16 mouse cellular contexts compared by ENCODE assay signal in the genomic region with DNA sequence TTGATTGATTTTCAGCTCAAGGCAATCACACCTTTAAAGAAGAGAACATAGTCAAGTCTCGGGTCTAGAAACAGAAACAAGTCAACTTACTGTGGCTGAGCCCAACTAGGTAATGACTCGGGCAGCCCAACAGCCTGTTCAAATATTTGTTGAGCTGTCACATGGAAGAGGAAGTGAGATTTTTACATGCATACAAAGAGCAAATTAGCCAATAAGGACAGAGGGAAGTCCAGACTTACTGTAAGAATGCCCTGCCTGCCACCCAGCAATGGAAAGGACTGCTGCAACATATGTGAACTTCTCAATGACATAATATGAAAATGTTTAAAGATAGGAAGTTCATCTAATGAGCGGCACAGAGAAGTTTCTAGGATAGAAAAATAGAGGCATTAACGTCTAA. TPM values are rescaled to one million over a fixed set of nuclear protein-coding genes. Genes with fewer than 3 reads are reported as not detected.
DNase-seq lines count a peak whose midpoint lies in the region; ATAC-seq and TF ChIP-seq lines count a peak whose summit lies in the region.
"Had no signal": no experiment of that assay in that cellular context is flagged by ENCODE, and none has a peak within 500 bp of the region (broad histone marks: within the 10 kb centered on the region; RNA-seq: fewer than 3 reads in every experiment).

No protein-coding gene starts in this region.

- WGBS in lung, embryonic 16.5 days: 42% methylated on average over 4 of the region's 4 CpGs
- 2% methylated on average over 4 of the region's 4 CpGs for WGBS in macrophage (ENCODE audit: missing documents)
- WGBS in stomach, postnatal 0 days: 41% methylated on average over 4 of the region's 4 CpGs
- 74% methylated on average over 4 of the region's 4 CpGs for WGBS in kidney, embryonic 14.5 days

- peaks cover 10% of the 10 kb centered on the region; the same call in 1 of the 2 replicates for H3K4me1 ChIP-seq in lung, embryonic 16.5 days (replicated peaks; ENCODE audit: control insufficient read depth, insufficient read depth, low read length)
- peaks cover 13% of the 10 kb centered on the region for H3K4me1 ChIP-seq in bone marrow macrophage, adult 2 months (ENCODE audit: control insufficient read depth, insufficient read depth, low read length)
- H3K4me1 ChIP-seq in stomach, postnatal 0 days (replicated peaks; ENCODE audit: control insufficient read depth, insufficient read depth): no peaks in the 10 kb centered on the region
- H3K4me1 ChIP-seq in kidney, embryonic 14.5 days (ENCODE audit: control insufficient read depth, insufficient read depth, low read length): peaks cover 6% of the 10 kb centered on the region; the same call in 1 of the 2 replicates

- H3K27me3 ChIP-seq in lung, embryonic 16.5 days (ENCODE audit: control insufficient read depth, insufficient read depth, low read depth, low read length): no peaks in the 10 kb centered on the region
- no peaks in the 10 kb centered on the region for H3K27me3 ChIP-seq in stomach, postnatal 0 days (ENCODE audit: control insufficient read depth, insufficient read depth, low read length)
- H3K27me3 ChIP-seq in kidney, embryonic 14.5 days (ENCODE audit: control insufficient read depth, insufficient read depth, low read length): no peaks in the 10 kb centered on the region
- H3K27me3 ChIP-seq: heart, embryonic 13.5 days; hindbrain, embryonic 15.5 days; limb, embryonic 13.5 days had no signal

- peaks cover 62% of the 10 kb centered on the region for H3K79me2 ChIP-seq in macrophage (ENCODE audit: inconsistent target)

- TF ChIP-seq EP300 in stomach, postnatal 0 days (optimal IDR thresholded peaks at IDR 0.05): no peak

- H3K4me3 ChIP-seq in lung, embryonic 16.5 days (ENCODE audit: low read length): no peak overlapping the region
- peak overlapping the region; percentile 40 for H3K4me3 ChIP-seq in bone marrow macrophage, adult 2 months (ENCODE audit: insufficient read depth, low read length)
- peak overlapping the region; percentile 5; the same call in 1 of the 2 replicates for H3K4me3 ChIP-seq in macrophage (ENCODE audit: inconsistent target)
- no peak overlapping the region for H3K4me3 ChIP-seq in stomach, postnatal 0 days (ENCODE audit: low read depth, low read length)
- no peak overlapping the region for H3K4me3 ChIP-seq in kidney, embryonic 14.5 days (ENCODE audit: low read length)
- H3K4me3 ChIP-seq: embryonic facial prominence, embryonic 10.5 days; gastrocnemius, adult 2 months; heart, embryonic 13.5 days; hindbrain, embryonic 15.5 days; limb, embryonic 13.5 days had no signal

- DNase-seq in lung, postnatal 14 days: no peak
- peak; percentile 67 for DNase-seq in stomach, postnatal 0 days (ENCODE audit: low spot score)
- DNase-seq in cerebellum, adult 11-12 months: no peak
- DNase-seq: adrenal gland, postnatal 25 days; cerebellum, adult 2 months; gastrocnemius, adult 2 months; kidney, postnatal 14 days; right cerebral cortex, postnatal 4 days had no signal

- no peaks in the 10 kb centered on the region for H3K9me3 ChIP-seq in lung, embryonic 16.5 days (ENCODE audit: control insufficient read depth, low read length)
- H3K9me3 ChIP-seq in stomach, postnatal 0 days (ENCODE audit: control insufficient read depth, low read length): no peaks in the 10 kb centered on the region
- H3K9me3 ChIP-seq in kidney, embryonic 14.5 days (ENCODE audit: control insufficient read depth, low read length): no peaks in the 10 kb centered on the region
- H3K9me3 ChIP-seq: embryonic facial prominence, embryonic 10.5 days; heart, embryonic 13.5 days; hindbrain, embryonic 15.5 days; limb, embryonic 13.5 days had no signal

- H3K27ac ChIP-seq in lung, embryonic 16.5 days (ENCODE audit: low read length): peak overlapping the region; percentile 17; the same call in 1 of the 2 replicates
- peak overlapping the region; percentile 70 for H3K27ac ChIP-seq in bone marrow macrophage, adult 2 months (ENCODE audit: insufficient read depth, low read depth, low read length)
- peak overlapping the region; percentile 71 for H3K27ac ChIP-seq in macrophage
- H3K27ac ChIP-seq in stomach, postnatal 0 days (replicated peaks): no peak overlapping the region
- H3K27ac ChIP-seq in kidney, embryonic 14.5 days (ENCODE audit: low read depth, low read length): no peak overlapping the region
- H3K27ac ChIP-seq: embryonic facial prominence, embryonic 10.5 days; gastrocnemius, adult 2 months; heart, embryonic 13.5 days; hindbrain, embryonic 15.5 days; limb, embryonic 13.5 days had no signal

- no peak overlapping the region for H3K9ac ChIP-seq in lung, embryonic 16.5 days (ENCODE audit: low read length)
- H3K9ac ChIP-seq in stomach, postnatal 0 days (ENCODE audit: low read length): no peak overlapping the region
- H3K9ac ChIP-seq in kidney, embryonic 14.5 days (ENCODE audit: low read depth, low read length): no peak overlapping the region
- H3K9ac ChIP-seq: heart, embryonic 13.5 days; hindbrain, embryonic 15.5 days; limb, embryonic 13.5 days had no signal

- TF ChIP-seq CTCF in bone marrow macrophage, adult 2 months (IDR thresholded peaks at IDR 0.05; ENCODE audit: low read depth, low read length): no peak
- TF ChIP-seq CTCF in stomach, postnatal 0 days (IDR thresholded peaks at IDR 0.05; ENCODE audit: low read depth): no peak

- H3K36me3 ChIP-seq in lung, embryonic 16.5 days (ENCODE audit: control insufficient read depth, insufficient read depth, low read length): no peaks in the 10 kb centered on the region
- H3K36me3 ChIP-seq in macrophage (ENCODE audit: inconsistent target): no peaks in the 10 kb centered on the region
- H3K36me3 ChIP-seq in stomach, postnatal 0 days (ENCODE audit: control insufficient read depth, insufficient read depth, low read length): no peaks in the 10 kb centered on the region
- peaks cover 4% of the 10 kb centered on the region; the same call in 1 of the 2 replicates for H3K36me3 ChIP-seq in kidney, embryonic 14.5 days (ENCODE audit: control insufficient read depth, insufficient read depth, low read length)
- H3K36me3 ChIP-seq: hindbrain, embryonic 15.5 days had no signal

- H3K4me2 ChIP-seq in lung, embryonic 16.5 days (ENCODE audit: low read depth, low read length): no peak overlapping the region
- no peak overlapping the region for H3K4me2 ChIP-seq in stomach, postnatal 0 days (replicated peaks; ENCODE audit: low read depth)
- no peak overlapping the region for H3K4me2 ChIP-seq in kidney, embryonic 14.5 days (replicated peaks; ENCODE audit: low read depth, low read length)
- H3K4me2 ChIP-seq: heart, embryonic 13.5 days; hindbrain, embryonic 15.5 days; limb, embryonic 13.5 days had no signal

- TF ChIP-seq POLR2A in bone marrow macrophage, adult 2 months (IDR thresholded peaks at IDR 0.05; ENCODE audit: borderline replicate concordance, low read depth, low read length): no peak

- peak; percentile 42; the same call in 1 of the 2 replicates for ATAC-seq in lung, embryonic 16.5 days (ENCODE audit: low read depth)
- peak; percentile 82 for ATAC-seq in stomach, postnatal 0 days (ENCODE audit: low FRiP score, low TSS enrichment)
- no peak for ATAC-seq in kidney, embryonic 14.5 days (ENCODE audit: low FRiP score, low TSS enrichment)

RNA-seq across cellular contexts. Expression of a gene that starts 3.9 kb away (rescaled TPM):
- polyA plus RNA-seq in lung, embryonic 16.5 days (2015; fragmentation: Nextera tagmentation; extraction: Ambion mirVana): 37.5 and 37.7 TPM in 2 replicates
- 40.9 and 48.6 TPM in 2 replicates for polyA plus RNA-seq in bone marrow macrophage, adult 2 months (2012; ENCODE audit: insufficient read depth, insufficient read length, missing spikeins)
- total RNA-seq in macrophage (2018; cell fraction: chromatin; rRNA removed): 100 to 1,000 TPM in 8 of 26 experiments, 10 to 100 TPM in 18; 31.4 to 143 (median 83.4) TPM
- 10 to 100 TPM; 29.4 to 73.9 (median 47.1) TPM for total RNA-seq in macrophage (2018; cell fraction: cytosol; rRNA removed)
- total RNA-seq in macrophage (2018; cell fraction: nucleus; rRNA removed): 100 to 1,000 TPM in 5 of 26 experiments, 10 to 100 TPM in 21; 28.2 to 126 (median 70.2) TPM
- polyA plus RNA-seq in macrophage (2018): 27.9 to 56.7 TPM (median 33.9 TPM) in 3 replicates
- polyA plus RNA-seq in stomach, postnatal 0 days (2015; fragmentation: Nextera tagmentation; extraction: Ambion mirVana): 24.0 and 25.1 TPM in 2 replicates
- 21.3 and 27.1 TPM in 2 replicates for polyA plus RNA-seq in kidney, embryonic 14.5 days (2014; fragmentation: Nextera tagmentation; extraction: Ambion mirVana)

RNA-seq across cellular contexts. Expression of a gene that starts 22.7 kb away (rescaled TPM):
- polyA plus RNA-seq in lung, embryonic 16.5 days (2015; fragmentation: Nextera tagmentation; extraction: Ambion mirVana): 67.3 and 72.5 TPM in 2 replicates
- not detected in 2 replicates for polyA plus RNA-seq in bone marrow macrophage, adult 2 months (2012; ENCODE audit: insufficient read depth, insufficient read length, missing spikeins)
- total RNA-seq in macrophage (2018; cell fraction: chromatin; rRNA removed): not detected
- total RNA-seq in macrophage (2018; cell fraction: cytosol; rRNA removed): under 1 TPM in 19 of 26 experiments, not detected in 7; 0.06 to 0.36 (median 0.19) TPM
- under 1 TPM in 4 of 26 experiments, not detected in 22; 0.17 to 0.89 (median 0.33) TPM for total RNA-seq in macrophage (2018; cell fraction: nucleus; rRNA removed)
- polyA plus RNA-seq in macrophage (2018): 0.11 to 0.95 TPM (median 0.12 TPM) in 3 replicates
- polyA plus RNA-seq in stomach, postnatal 0 days (2015; fragmentation: Nextera tagmentation; extraction: Ambion mirVana): 9.2 and 11.5 TPM in 2 replicates
- polyA plus RNA-seq in kidney, embryonic 14.5 days (2014; fragmentation: Nextera tagmentation; extraction: Ambion mirVana): 3.0 and 3.5 TPM in 2 replicates

Comparison
In these comparisons a context has a peak if more than half of its experiments do, and no peak if none do; other contexts are left out.
1. H3K27ac ChIP-seq: peak in lung, embryonic 16.5 days (single experiment), bone marrow macrophage, adult 2 months (single experiment) and macrophage (single experiment); none in stomach, postnatal 0 days (single experiment) and kidney, embryonic 14.5 days (single experiment).
2. H3K4me3 ChIP-seq: peak in bone marrow macrophage, adult 2 months (single experiment) and macrophage (single experiment); none in lung, embryonic 16.5 days (single experiment), stomach, postnatal 0 days (single experiment) and kidney, embryonic 14.5 days (single experiment).